Mouse (Mus musculus) ES-Bruce4 (cell line): Measurements from ENCODE around the gene Mgmt. TPM values are rescaled to one million over a fixed set of nuclear protein-coding genes. Genes with fewer than 3 reads are reported as not detected.

ENCODE experiments used
- H3K27ac ChIP-seq: 2 replicates; pipeline ENCODE4 v1.5.1; 2012; ENCODE audit warnings: low read length, inconsistent platforms; ENCODE audit not compliant: insufficient read depth
- H3K27me3 ChIP-seq: 2 replicates; pipeline ENCODE4 v1.6.1; 2012; ENCODE audit warnings: mild to moderate bottlenecking, low read length, inconsistent platforms; ENCODE audit not compliant: control insufficient read depth, poor library complexity, insufficient read depth, severe bottlenecking
- H3K36me3 ChIP-seq: 2 replicates; pipeline ENCODE4 v1.6.1; 2012; ENCODE audit warnings: inconsistent platforms, mild to moderate bottlenecking, low read length, moderate library complexity; ENCODE audit not compliant: control insufficient read depth, poor library complexity, insufficient read depth, severe bottlenecking
- H3K4me1 ChIP-seq: one replicate; pipeline ENCODE4 v1.8.1; 2011; ENCODE audit warnings: low read length; ENCODE audit not compliant: control insufficient read depth, insufficient read depth
- H3K4me3 ChIP-seq: 2 replicates; pipeline ENCODE4 v1.5.1; 2011; ENCODE audit warnings: low read depth, mild to moderate bottlenecking, low read length
- H3K9ac ChIP-seq: 2 replicates; pipeline ENCODE4 v1.6.1; 2012; ENCODE audit warnings: low read depth, mild to moderate bottlenecking, inconsistent platforms; ENCODE audit not compliant: poor library complexity, severe bottlenecking
- H3K9me3 ChIP-seq: replicated peaks from 2 replicates; pipeline ENCODE4 v1.6.1; 2012; ENCODE audit warnings: mild to moderate bottlenecking, low read length, inconsistent platforms; ENCODE audit not compliant: control insufficient read depth, poor library complexity, insufficient read depth, severe bottlenecking
- CTCF ChIP-seq: IDR thresholded peaks from one replicate; pipeline ENCODE4 v1.8.1; 2011; ENCODE audit warnings: low read depth, low read length
- EP300 ChIP-seq: IDR thresholded peaks from 2 replicates; pipeline ENCODE4 v1.6.1; 2011; ENCODE audit warnings: low read depth, low read length; ENCODE audit not compliant: insufficient read depth
- POLR2A ChIP-seq: IDR thresholded peaks from one replicate; pipeline ENCODE4 v1.8.1; 2011; ENCODE audit warnings: low read length; ENCODE audit not compliant: insufficient read depth
- polyA plus RNA-seq: library from polyadenylated mRNA; stranded (reverse); fragments of >200 nt; gene quantifications from 2 replicates; pipeline ENCODE4 v1.2.4, GENCODE M21; 2011; ENCODE audit warnings: low read depth; ENCODE audit not compliant: missing spikeins, insufficient read depth, insufficient read length

The Mgmt gene
- polyA plus RNA-seq, 1 experiment = 9.6 TPM

DNA sequence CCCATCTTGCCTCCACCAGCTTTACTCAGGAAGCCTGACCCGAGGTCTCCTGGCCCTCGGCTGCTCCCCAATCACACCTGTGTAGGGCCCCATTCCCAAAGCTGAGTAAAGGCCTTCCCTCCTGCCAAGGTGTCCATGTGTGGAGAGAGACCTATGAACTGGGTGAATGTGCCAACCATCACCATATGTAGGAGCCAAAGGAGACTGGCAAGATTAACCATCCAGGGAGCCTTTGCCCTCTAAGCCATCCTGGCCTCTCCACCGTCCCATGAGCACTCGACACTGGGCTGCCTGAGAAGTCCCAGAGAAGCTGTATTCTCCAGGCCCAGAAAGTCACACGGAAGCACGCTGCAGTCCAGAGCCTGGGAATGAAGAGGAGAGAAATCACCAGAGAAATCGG lies 190.2 kb downstream of the Mgmt start:
- no peak overlapping the region for H3K9ac ChIP-seq
- H3K27me3 ChIP-seq = no peaks in the 10 kb centered on the region
- no peaks in the 10 kb centered on the region for H3K4me1 ChIP-seq
- no peaks in the 10 kb centered on the region for H3K36me3 ChIP-seq
- TF ChIP-seq CTCF (no peak), POLR2A (no peak), EP300 (no peak)
- H3K9me3 ChIP-seq = no peaks in the 10 kb centered on the region
- H3K27ac ChIP-seq = no peak overlapping the region
- no peak overlapping the region for H3K4me3 ChIP-seq

DNA sequence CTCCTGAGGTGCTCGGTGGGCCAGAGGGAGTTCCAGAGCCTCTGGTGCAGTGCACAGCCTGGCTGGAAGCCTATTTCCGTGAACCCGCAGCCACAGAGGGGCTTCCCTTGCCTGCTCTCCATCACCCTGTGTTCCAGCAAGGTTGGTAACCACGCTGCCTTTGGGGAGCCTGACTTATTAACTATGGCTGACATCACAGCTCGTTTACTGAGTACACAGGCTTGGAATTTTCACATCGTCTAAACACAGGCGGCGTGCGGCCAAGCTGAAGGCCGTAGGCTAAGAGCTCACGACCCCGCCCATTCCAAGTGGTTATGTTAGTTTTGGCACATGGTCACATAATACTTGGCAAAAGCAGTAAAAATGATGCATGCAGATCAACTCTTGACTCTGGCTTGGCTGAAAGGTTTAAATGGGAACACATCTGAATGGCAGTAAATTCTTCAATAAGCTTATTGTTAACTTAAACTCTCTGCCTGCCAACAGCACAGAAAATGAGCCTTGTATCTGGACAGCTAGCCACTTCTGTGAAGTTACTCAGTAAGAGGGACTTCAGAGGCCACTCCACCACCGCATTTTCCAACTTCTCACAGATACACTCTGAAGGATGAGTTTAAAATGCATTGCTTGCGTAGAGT lies 191.7 kb downstream of the Mgmt start:
- H3K9me3 ChIP-seq = no peaks in the 10 kb centered on the region
- H3K36me3 ChIP-seq = no peaks in the 10 kb centered on the region
- no peak overlapping the region for H3K4me3 ChIP-seq
- H3K27ac ChIP-seq = no peak overlapping the region
- no peaks in the 10 kb centered on the region for H3K4me1 ChIP-seq
- no peak for TF ChIP-seq CTCF
- TF ChIP-seq EP300 = no peak
- TF ChIP-seq POLR2A = no peak
- H3K27me3 ChIP-seq = no peaks in the 10 kb centered on the region
- H3K9ac ChIP-seq = no peak overlapping the region

DNA sequence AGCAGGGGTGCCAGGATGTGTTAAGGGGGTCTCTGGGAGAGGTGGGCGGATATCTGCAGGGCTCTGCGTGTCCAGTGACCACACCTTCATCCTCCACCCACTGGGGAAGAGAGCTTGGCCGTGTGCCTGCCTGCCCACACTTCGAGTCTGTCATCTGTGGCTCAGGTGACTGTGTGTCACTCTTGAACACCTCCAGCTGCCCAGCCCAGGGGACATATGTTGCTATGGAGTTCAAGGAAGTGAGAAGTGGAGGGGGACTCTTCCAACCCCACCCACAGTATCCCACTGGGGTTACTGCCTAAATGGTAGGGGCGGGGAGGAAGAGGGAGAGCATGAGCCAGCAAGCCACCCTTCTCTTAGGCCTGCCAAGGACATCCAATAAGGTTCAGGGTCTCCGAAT lies 192.7 kb downstream of the Mgmt start:
- no peaks in the 10 kb centered on the region for H3K4me1 ChIP-seq
- TF ChIP-seq POLR2A = no peak
- TF ChIP-seq CTCF = no peak
- no peak for TF ChIP-seq EP300
- H3K27me3 ChIP-seq = no peaks in the 10 kb centered on the region
- no peak overlapping the region for H3K9ac ChIP-seq
- H3K36me3 ChIP-seq = no peaks in the 10 kb centered on the region
- no peak overlapping the region for H3K27ac ChIP-seq
- H3K4me3 ChIP-seq = no peak overlapping the region
- no peaks in the 10 kb centered on the region for H3K9me3 ChIP-seq

DNA sequence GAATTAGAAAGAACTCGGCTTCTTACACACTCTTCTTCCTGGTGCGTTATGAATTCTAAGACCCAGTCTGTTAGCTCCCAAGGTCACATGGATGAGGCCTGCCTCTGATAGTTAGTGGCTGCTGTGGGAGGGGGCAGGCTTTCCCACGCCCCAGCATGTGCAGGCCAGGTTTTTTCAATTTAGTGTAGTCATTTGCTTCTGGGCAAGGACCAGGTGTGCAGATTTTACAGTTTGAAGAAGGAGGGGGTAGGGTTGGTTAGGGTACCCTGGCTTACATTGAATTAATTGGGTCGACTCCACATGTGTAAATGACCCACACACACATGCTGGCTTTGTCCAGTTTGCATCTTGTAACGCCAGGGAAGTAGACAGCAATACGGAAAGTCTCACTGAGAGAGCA lies 193.7 kb downstream of the Mgmt start:
- no peaks in the 10 kb centered on the region for H3K4me1 ChIP-seq
- no peak overlapping the region for H3K9ac ChIP-seq
- no peak overlapping the region for H3K4me3 ChIP-seq
- no peak for TF ChIP-seq POLR2A
- TF ChIP-seq EP300 = no peak
- no peak for TF ChIP-seq CTCF
- no peak overlapping the region for H3K27ac ChIP-seq
- H3K27me3 ChIP-seq = no peaks in the 10 kb centered on the region
- H3K36me3 ChIP-seq = no peaks in the 10 kb centered on the region
- no peaks in the 10 kb centered on the region for H3K9me3 ChIP-seq

DNA sequence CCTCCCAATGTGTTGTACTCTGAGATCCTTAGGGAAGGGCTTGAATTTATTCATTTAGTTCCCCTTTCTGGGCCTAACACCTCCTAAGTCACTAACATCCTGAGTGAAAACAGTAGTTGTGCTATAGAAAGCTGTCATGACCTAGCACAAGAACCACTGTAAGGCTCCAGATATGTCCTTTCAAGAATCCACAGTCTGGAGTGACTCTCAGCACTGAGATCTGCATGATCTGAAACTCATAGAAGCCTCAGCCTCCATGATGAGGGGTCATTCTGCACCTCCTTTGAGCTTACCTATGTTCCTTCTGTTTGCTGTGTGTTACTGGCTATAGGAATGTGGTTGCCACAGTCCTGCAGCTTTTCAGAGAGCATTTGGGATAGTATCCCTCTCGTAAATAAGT lies 200.1 kb downstream of the Mgmt start:
- Histone ChIP-seq H3K4me3 (no peak overlapping the region), H3K27ac (no peak overlapping the region), H3K9me3 (no peaks in the 10 kb centered on the region), H3K36me3 (no peaks in the 10 kb centered on the region), H3K27me3 (no peaks in the 10 kb centered on the region), H3K9ac (no peak overlapping the region), H3K4me1 (no peaks in the 10 kb centered on the region)
- no peak for TF ChIP-seq EP300
- no peak for TF ChIP-seq POLR2A
- TF ChIP-seq CTCF = no peak

DNA sequence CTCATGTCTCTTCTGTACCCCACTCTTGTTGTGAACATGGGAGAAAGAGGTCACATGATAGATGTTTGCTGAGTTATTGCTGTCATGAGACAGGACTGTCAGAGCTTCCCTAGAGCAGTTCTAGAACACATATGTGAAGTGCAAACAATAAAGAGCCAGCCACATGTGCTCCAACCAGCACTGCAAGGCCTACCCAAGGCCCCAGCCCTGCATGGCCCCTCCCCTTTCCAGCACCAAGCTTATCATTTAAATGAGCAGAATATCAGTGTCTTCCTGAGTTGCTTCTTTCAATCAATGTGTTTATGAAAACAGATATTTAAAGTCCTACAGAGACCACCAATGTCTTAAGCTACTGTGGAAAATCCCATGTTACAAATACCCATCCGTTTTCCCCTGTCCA lies 201.3 kb downstream of the Mgmt start:
- H3K27ac ChIP-seq = no peak overlapping the region
- TF ChIP-seq CTCF (no peak), POLR2A (no peak), EP300 (no peak)
- no peaks in the 10 kb centered on the region for H3K27me3 ChIP-seq
- no peaks in the 10 kb centered on the region for H3K9me3 ChIP-seq
- H3K4me3 ChIP-seq = no peak overlapping the region
- H3K36me3 ChIP-seq = no peaks in the 10 kb centered on the region
- no peaks in the 10 kb centered on the region for H3K4me1 ChIP-seq
- H3K9ac ChIP-seq = no peak overlapping the region

DNA sequence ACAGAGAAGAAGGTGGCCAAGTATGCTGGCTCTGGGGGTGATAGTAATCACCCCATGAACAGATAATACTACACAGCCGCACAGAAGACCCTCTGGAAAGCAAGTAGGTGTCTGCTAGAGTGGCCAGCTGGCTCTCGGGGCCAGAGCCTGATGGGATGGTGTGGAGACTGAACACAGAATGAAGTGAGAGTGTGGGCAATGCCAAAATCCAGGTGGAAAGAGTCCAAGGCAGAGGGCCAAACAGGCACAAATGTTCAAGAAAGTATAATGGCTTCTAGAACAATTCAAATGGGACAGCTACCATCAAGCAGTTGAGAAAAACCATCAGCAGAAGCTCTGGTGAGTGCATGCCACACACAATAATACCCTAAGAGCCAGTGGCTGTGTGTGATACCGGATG lies 205.4 kb downstream of the Mgmt start:
- Histone ChIP-seq H3K27ac (no peak overlapping the region), H3K27me3 (no peaks in the 10 kb centered on the region), H3K9me3 (no peaks in the 10 kb centered on the region), H3K9ac (no peak overlapping the region), H3K4me3 (no peak overlapping the region), H3K36me3 (no peaks in the 10 kb centered on the region), H3K4me1 (no peaks in the 10 kb centered on the region)
- TF ChIP-seq POLR2A (no peak), EP300 (no peak), CTCF (no peak)
